In genomic region chr2:30650249-30650648, GRCm38 (mm10) we compare ENCODE assay signal across 11 mouse cellular contexts. TPM values are rescaled to one million over a fixed set of nuclear protein-coding genes. Genes with fewer than 3 reads are reported as not detected.
DNase-seq lines count a peak whose midpoint lies in the region; ATAC-seq and TF ChIP-seq lines count a peak whose summit lies in the region.
"Had no signal": no experiment of that assay in that cellular context is flagged by ENCODE, and none has a peak within 500 bp of the region (broad histone marks: within the 10 kb centered on the region; RNA-seq: fewer than 3 reads in every experiment).

No protein-coding gene starts in this region.

- no peak for DNase-seq in heart, adult 2 months
- DNase-seq in embryonic facial prominence, embryonic 14.5 days (ENCODE audit: low spot score), result no peak
- no peak for DNase-seq in cerebellum, adult 11 months
- DNase-seq in thymus, postnatal 25 days, result no peak
- DNase-seq: heart, postnatal 10 days had no signal

- intact Hi-C loops in heart, adult 2 months (cut with DNase I), result loop anchor here (5.0 kb wide), 1 partner anchor 142 kb away; no protein-coding TSS in a partner anchor

- TF ChIP-seq CTCF in heart, adult 2 months (IDR thresholded peaks at IDR 0.05), result no peak

- ATAC-seq in heart, embryonic 16.5 days (replicated peaks; ENCODE audit: extremely low read depth, insufficient read depth, low FRiP score), result no peak
- no peak for ATAC-seq in embryonic facial prominence, embryonic 14.5 days (ENCODE audit: low read depth)
- no peak for ATAC-seq in hindbrain, embryonic 16.5 days
- no peak for ATAC-seq in neural tube, embryonic 14.5 days (ENCODE audit: low read depth)
- no peak for ATAC-seq in monocyte, adult 5-6 weeks (replicated peaks; ENCODE audit: insufficient number of reproducible peaks, low FRiP score, low TSS enrichment, poor library complexity, severe bottlenecking)

- H3K27me3 ChIP-seq in heart, embryonic 16.5 days (ENCODE audit: control insufficient read depth, insufficient read depth, low read length), result no peaks in the 10 kb centered on the region
- no peaks in the 10 kb centered on the region for H3K27me3 ChIP-seq in heart, adult 2 months (ENCODE audit: control insufficient read depth, insufficient read depth, low read length)
- H3K27me3 ChIP-seq in embryonic facial prominence, embryonic 14.5 days (replicated peaks; ENCODE audit: control insufficient read depth, insufficient read depth, low read length), result no peaks in the 10 kb centered on the region
- H3K27me3 ChIP-seq in hindbrain, embryonic 16.5 days (replicated peaks; ENCODE audit: control insufficient read depth, insufficient read depth, low read length), result no peaks in the 10 kb centered on the region
- no peaks in the 10 kb centered on the region for H3K27me3 ChIP-seq in neural tube, embryonic 14.5 days (ENCODE audit: control insufficient read depth, insufficient read depth, low read length)

- H3K9ac ChIP-seq in heart, embryonic 16.5 days (ENCODE audit: low read length), result 0 out of 2 replicates have a peak overlapping the region, but pooled peaks have one; percentile 4
- no peak overlapping the region for H3K9ac ChIP-seq in heart, adult 2 months (ENCODE audit: low read depth, low read length)
- no peak overlapping the region for H3K9ac ChIP-seq in embryonic facial prominence, embryonic 14.5 days (ENCODE audit: low read depth, low read length)
- H3K9ac ChIP-seq in hindbrain, embryonic 16.5 days (ENCODE audit: low read depth, low read length), result 0 out of 2 replicates have a peak overlapping the region, but pooled peaks have one; percentile 1
- no peak overlapping the region for H3K9ac ChIP-seq in neural tube, embryonic 14.5 days (replicated peaks; ENCODE audit: low read depth, low read length)
- H3K9ac ChIP-seq: liver, embryonic 14.5 days had no signal

- no peak overlapping the region for H3K4me2 ChIP-seq in heart, embryonic 16.5 days (ENCODE audit: low read depth, low read length)
- H3K4me2 ChIP-seq in embryonic facial prominence, embryonic 14.5 days (ENCODE audit: low read depth, low read length), result no peak overlapping the region
- H3K4me2 ChIP-seq in hindbrain, embryonic 16.5 days (ENCODE audit: low read length), result no peak overlapping the region
- H3K4me2 ChIP-seq in neural tube, embryonic 14.5 days (ENCODE audit: low read depth, low read length), result no peak overlapping the region

- TF ChIP-seq EP300 in heart, adult 2 months (IDR thresholded peaks at IDR 0.05; ENCODE audit: insufficient read depth, low read depth, low read length), result no peak

- H3K9me3 ChIP-seq in heart, embryonic 16.5 days (replicated peaks; ENCODE audit: control insufficient read depth, low read length), result peaks cover 3% of the 10 kb centered on the region; the same call in 1 of the 2 replicates
- H3K9me3 ChIP-seq in embryonic facial prominence, embryonic 14.5 days (ENCODE audit: control insufficient read depth, low read length), result no peaks in the 10 kb centered on the region; the same call in 1 of the 2 replicates
- H3K9me3 ChIP-seq in hindbrain, embryonic 16.5 days (ENCODE audit: control insufficient read depth, low read length), result no peaks in the 10 kb centered on the region
- no peaks in the 10 kb centered on the region for H3K9me3 ChIP-seq in neural tube, embryonic 14.5 days (ENCODE audit: control insufficient read depth, low read length)

- H3K4me1 ChIP-seq in heart, embryonic 16.5 days (ENCODE audit: control insufficient read depth, insufficient read depth, low read length), result peaks cover 43% of the 10 kb centered on the region
- peaks cover 8% of the 10 kb centered on the region for H3K4me1 ChIP-seq in heart, adult 2 months (ENCODE audit: control insufficient read depth, insufficient read depth, low read length)
- H3K4me1 ChIP-seq in embryonic facial prominence, embryonic 14.5 days (ENCODE audit: control insufficient read depth, insufficient read depth, low read length), result peaks cover 34% of the 10 kb centered on the region
- H3K4me1 ChIP-seq in hindbrain, embryonic 16.5 days (ENCODE audit: control insufficient read depth, insufficient read depth, low read depth, low read length), result peaks cover 58% of the 10 kb centered on the region
- H3K4me1 ChIP-seq in neural tube, embryonic 14.5 days (ENCODE audit: control insufficient read depth, insufficient read depth, low read length), result peaks cover 56% of the 10 kb centered on the region

- H3K4me3 ChIP-seq in heart, embryonic 16.5 days (ENCODE audit: low read length), result no peak overlapping the region
- H3K4me3 ChIP-seq in heart, adult 2 months, result no peak overlapping the region
- H3K4me3 ChIP-seq in embryonic facial prominence, embryonic 14.5 days (ENCODE audit: low read depth, low read length), result no peak overlapping the region
- H3K4me3 ChIP-seq in hindbrain, embryonic 16.5 days (ENCODE audit: low read length), result no peak overlapping the region
- no peak overlapping the region for H3K4me3 ChIP-seq in neural tube, embryonic 14.5 days (ENCODE audit: low read depth, low read length)

- no peak overlapping the region; the same call in 1 of the 2 replicates for H3K27ac ChIP-seq in heart, embryonic 16.5 days (ENCODE audit: low read length)
- H3K27ac ChIP-seq in heart, adult 2 months, result no peak overlapping the region
- H3K27ac ChIP-seq in embryonic facial prominence, embryonic 14.5 days (replicated peaks; ENCODE audit: low read depth, low read length), result peak overlapping the region; percentile 44
- peak overlapping the region; percentile 67 for H3K27ac ChIP-seq in hindbrain, embryonic 16.5 days (ENCODE audit: low read depth, low read length)
- H3K27ac ChIP-seq in neural tube, embryonic 14.5 days (ENCODE audit: low read depth, low read length), result peak overlapping the region; percentile 68
- H3K27ac ChIP-seq: liver, embryonic 14.5 days had no signal

- no peaks in the 10 kb centered on the region for H3K36me3 ChIP-seq in heart, embryonic 16.5 days (ENCODE audit: control insufficient read depth, insufficient read depth)
- no peaks in the 10 kb centered on the region for H3K36me3 ChIP-seq in heart, adult 2 months (ENCODE audit: control insufficient read depth, insufficient read depth, low read length)
- H3K36me3 ChIP-seq in embryonic facial prominence, embryonic 14.5 days (ENCODE audit: control insufficient read depth, insufficient read depth, low read length), result no peaks in the 10 kb centered on the region
- H3K36me3 ChIP-seq in hindbrain, embryonic 16.5 days (ENCODE audit: control insufficient read depth, insufficient read depth, low read length), result no peaks in the 10 kb centered on the region
- no peaks in the 10 kb centered on the region for H3K36me3 ChIP-seq in neural tube, embryonic 14.5 days (ENCODE audit: control insufficient read depth, insufficient read depth, low read length)

- TF ChIP-seq POLR2A in heart, adult 2 months (IDR thresholded peaks at IDR 0.05; ENCODE audit: insufficient read depth, low read depth, low read length), result no peak

- H3K79me2 ChIP-seq in heart, adult 2 months (replicated peaks; ENCODE audit: control insufficient read depth, insufficient read depth, low read length), result no peaks in the 10 kb centered on the region

- 73% methylated on average over 9 of the region's 9 CpGs for WGBS in heart, embryonic 16.5 days
- 65% methylated on average over 9 of the region's 9 CpGs for WGBS in heart, adult 2 months
- WGBS in embryonic facial prominence, embryonic 14.5 days, result 52% methylated on average over 9 of the region's 9 CpGs
- 35% methylated on average over 9 of the region's 9 CpGs for WGBS in hindbrain, embryonic 16.5 days
- WGBS in neural tube, embryonic 14.5 days, result 43% methylated on average over 9 of the region's 9 CpGs

RNA-seq across cellular contexts. Expression of gene Cstad, which starts 55.4 kb away (rescaled TPM):
- polyA plus RNA-seq in heart, embryonic 16.5 days (2015; fragmentation: Nextera tagmentation; extraction: Ambion mirVana), result 1.4 TPM in 2 replicates
- total RNA-seq in heart, adult 2 months (2021), result 1 to 10 TPM in 1 of 2 experiments, under 1 TPM in 1; 0.73 to 1.0 TPM
- polyA plus RNA-seq in heart, adult 2 months (2012; rRNA removed), result 0.32 and 0.76 TPM in 2 replicates
- polyA plus RNA-seq in embryonic facial prominence, embryonic 14.5 days (2014; fragmentation: Nextera tagmentation; extraction: Ambion mirVana), result 0.96 and 1.7 TPM in 2 replicates
- 0.19 and 0.99 TPM in 2 replicates for polyA plus RNA-seq in hindbrain, embryonic 16.5 days (2015; fragmentation: Nextera tagmentation; extraction: Ambion mirVana)
- 1.2 and 1.3 TPM in 2 replicates for polyA plus RNA-seq in neural tube, embryonic 14.5 days (2014; fragmentation: Nextera tagmentation; extraction: Ambion mirVana)
- 4.5 to 7.0 TPM in 2 of 3 replicates, not detected in the other for total RNA-seq in monocyte, adult 5-6 weeks (2017)
- total RNA-seq: common myeloid progenitor, adult 5-6 weeks had no signal

Comparison
In these comparisons a context has a peak if more than half of its experiments do, and no peak if none do; other contexts are left out.
1. H3K9ac ChIP-seq: peak in heart, embryonic 16.5 days (single experiment) and hindbrain, embryonic 16.5 days (single experiment); none in heart, adult 2 months (single experiment), embryonic facial prominence, embryonic 14.5 days (single experiment) and neural tube, embryonic 14.5 days (single experiment).
2. H3K27ac ChIP-seq: peak in embryonic facial prominence, embryonic 14.5 days (single experiment), hindbrain, embryonic 16.5 days (single experiment) and neural tube, embryonic 14.5 days (single experiment); none in heart, embryonic 16.5 days (single experiment) and heart, adult 2 months (single experiment).